Mouse (Mus musculus) CD8-positive naive resting alpha-beta T cell, adult 57 days (primary cell): Measurements from ENCODE around the gene Tcam1. TPM values are rescaled to one million over a fixed set of nuclear protein-coding genes. Genes with fewer than 3 reads are reported as not detected.

Experiments used
- total RNA-seq: library from RNA; stranded (reverse); gene quantifications from one replicate; pipeline ENCODE4 v1.2.4, GENCODE M21; 2023

The Tcam1 gene
- not detected for total RNA-seq

GRCm38 (mm10) chr11:106276454-106276853, at the start of gene Tcam1:
Gene Tcam1 (plus strand): TSS chr11:106276672.

GRCm38 (mm10) chr11:106255685-106256451, 20.6 kb upstream of the Tcam1 start, which contains the start of the genes Ftsj3 and Psmc5:
Gene Ftsj3 (minus strand): TSS chr11:106256079.
Gene Psmc5 (plus strand): TSS chr11:106256154.

GRCm38 (mm10) chr11:106272644-106273310, 3.7 kb upstream of the Tcam1 start, which contains the start of gene Smarcd2:
Gene Smarcd2 (minus strand): TSS chr11:106272972.

GRCm38 (mm10) chr11:106301765-106302164, 25.3 kb downstream of the Tcam1 start, which contains the start of gene Gh:
Gene Gh (minus strand): TSS chr11:106301865.

GRCm38 (mm10) chr11:106314333-106314812, 37.9 kb downstream of the Tcam1 start, which contains the start of gene Cd79b:
Gene Cd79b (minus strand): TSS chr11:106314762.

Other genes starting within 250 kb of the Tcam1 start
- 66.9 TPM for gene Dcaf7, start 239.8 kb upstream of the Tcam1 start, total RNA-seq
- gene Taco1, start 210.6 kb upstream of the Tcam1 start, total RNA-seq, result 10.0 TPM
- gene Map3k3, start 192.1 kb upstream of the Tcam1 start, total RNA-seq, result 158 TPM
- gene Gm10840, start 115.8 kb upstream of the Tcam1 start, total RNA-seq, result 9.2 TPM
- 807 TPM for gene Limd2, start 115.8 kb upstream of the Tcam1 start, total RNA-seq
- 32.0 TPM for gene Strada, start 74.5 kb upstream of the Tcam1 start, total RNA-seq
- gene Ccdc47, start 60.3 kb upstream of the Tcam1 start, total RNA-seq, result 39.7 TPM
- 84.4 TPM for gene Ddx42, start 59.7 kb upstream of the Tcam1 start, total RNA-seq
- 91.9 TPM for gene Ftsj3, start 20.6 kb upstream of the Tcam1 start, total RNA-seq
- gene Psmc5, start 20.5 kb upstream of the Tcam1 start, total RNA-seq, result 46.1 TPM
- 97.8 TPM for gene Smarcd2, start 3.7 kb upstream of the Tcam1 start, total RNA-seq
- gene Gh, start 25.2 kb downstream of the Tcam1 start, total RNA-seq, result not detected
- 87.3 TPM for gene Cd79b, start 38.1 kb downstream of the Tcam1 start, total RNA-seq
- 1.1 TPM for gene Scn4a, start 76.6 kb downstream of the Tcam1 start, total RNA-seq
- gene Prr29, start 88.8 kb downstream of the Tcam1 start, total RNA-seq, result not detected
- gene Icam2, start 111.4 kb downstream of the Tcam1 start, total RNA-seq, result 74.2 TPM
- 10.0 TPM for gene Ern1, start 211.2 kb downstream of the Tcam1 start, total RNA-seq